Mouse (Mus musculus) E14TG2a.4 (cell line): ENCODE measurements around the gene Pim3.

Source experiments
- H3K27me3 ChIP-seq: 2 replicates; pipeline ENCODE4 v1.6.1; 2014; ENCODE audit warnings: low read length, control low read depth; ENCODE audit not compliant: insufficient read depth
- H3K36me3 ChIP-seq: 2 replicates; pipeline ENCODE4 v1.6.1; 2014; ENCODE audit warnings: low read length, control low read depth; ENCODE audit not compliant: insufficient read depth
- H3K4me1 ChIP-seq: replicated peaks from 2 replicates; pipeline ENCODE4 v1.6.1; 2014; ENCODE audit warnings: low read depth, low read length, control low read depth
- H3K4me3 ChIP-seq: replicated peaks from 2 replicates; pipeline ENCODE4 v1.5.1; 2014; ENCODE audit warnings: mild to moderate bottlenecking, low read length
- H3K9me3 ChIP-seq: 2 replicates; pipeline ENCODE4 v1.6.1; 2014; ENCODE audit warnings: low read length, control low read depth
- CTCF ChIP-seq: conservative IDR thresholded peaks from 2 replicates; pipeline ENCODE4 v1.5.1; 2014; ENCODE audit warnings: low read length
- NANOG ChIP-seq: IDR thresholded peaks from 2 replicates; pipeline ENCODE4 v1.6.1; 2014; ENCODE audit warnings: borderline replicate concordance, low read length, mixed read lengths
- POU5F1 ChIP-seq: IDR thresholded peaks from 2 replicates; pipeline ENCODE4 v1.6.1; 2014; ENCODE audit warnings: low read length, borderline replicate concordance

Gene Pim3

GRCm38 (mm10) chr15:88891676-88892040, 29.7 kb downstream of the Pim3 start:
- peaks cover 10% of the 10 kb centered on the region for H3K9me3 ChIP-seq
- peak overlapping the region; percentile 80 for H3K4me3 ChIP-seq
- H3K4me1 ChIP-seq = peaks cover 62% of the 10 kb centered on the region
- H3K27me3 ChIP-seq = peaks cover 13% of the 10 kb centered on the region; the same call in 1 of the 2 replicates
- H3K36me3 ChIP-seq = no peaks in the 10 kb centered on the region
- TF ChIP-seq CTCF = no peak
- no peak for TF ChIP-seq POU5F1
- no peak for TF ChIP-seq NANOG

- Histone ChIP-seq H3K36me3 (no peaks in the 10 kb centered on the region), H3K27me3 (peaks cover 13% of the 10 kb centered on the region; the same call in 1 of the 2 replicates), H3K4me3 (no peak overlapping the region), H3K4me1 (peaks cover 62% of the 10 kb centered on the region), H3K9me3 (peaks cover 10% of the 10 kb centered on the region)
- no peak for TF ChIP-seq NANOG
- no peak for TF ChIP-seq POU5F1
- no peak for TF ChIP-seq CTCF
Observed at GRCm38 (mm10) chr15:88892252-88892651, 30.3 kb downstream of the Pim3 start.

- H3K36me3 ChIP-seq = no peaks in the 10 kb centered on the region
- H3K27me3 ChIP-seq = peaks cover 13% of the 10 kb centered on the region; the same call in 1 of the 2 replicates
- H3K4me3 ChIP-seq = no peak overlapping the region
- H3K9me3 ChIP-seq = peaks cover 10% of the 10 kb centered on the region
- TF ChIP-seq NANOG (0 out of 2 replicates have a peak, but pooled peaks have one; percentile 34), POU5F1 (no peak)
- peaks cover 62% of the 10 kb centered on the region for H3K4me1 ChIP-seq
Observed at GRCm38 (mm10) chr15:88892876-88893275, 30.9 kb downstream of the Pim3 start.

GRCm38 (mm10) chr15:88895119-88895518, 33.1 kb downstream of the Pim3 start:
- Histone ChIP-seq H3K4me1 (peaks cover 47% of the 10 kb centered on the region), H3K36me3 (no peaks in the 10 kb centered on the region), H3K4me3 (no peak overlapping the region), H3K27me3 (0 out of 2 replicates have a peak, but pooled peaks cover 2% of the 10 kb centered on the region), H3K9me3 (peaks cover 10% of the 10 kb centered on the region)
- TF ChIP-seq CTCF = no peak

DNA sequence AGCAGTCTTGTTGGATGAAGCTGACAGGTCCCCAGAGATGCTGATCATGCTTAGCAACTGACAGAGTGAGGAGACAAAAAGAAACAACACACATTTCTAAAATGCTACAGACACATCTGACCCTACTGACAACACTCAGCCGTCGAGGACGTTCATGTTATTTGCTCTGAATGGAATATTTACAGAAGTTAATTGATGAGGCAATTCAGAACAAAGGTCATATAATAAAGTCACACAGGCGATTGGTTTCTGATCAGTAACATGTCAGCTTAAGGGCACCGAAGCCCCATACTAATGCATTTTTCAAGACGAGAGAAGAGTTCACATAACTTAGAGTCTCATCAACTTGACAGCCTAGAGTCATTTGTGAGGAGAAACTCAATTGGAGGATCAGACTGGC, 33.9 kb downstream of the Pim3 start:
- Histone ChIP-seq H3K4me3 (no peak overlapping the region), H3K36me3 (no peaks in the 10 kb centered on the region), H3K27me3 (no peaks in the 10 kb centered on the region), H3K4me1 (peaks cover 43% of the 10 kb centered on the region), H3K9me3 (peaks cover 10% of the 10 kb centered on the region)
- TF ChIP-seq POU5F1 = no peak
- TF ChIP-seq NANOG = no peak
- no peak for TF ChIP-seq CTCF

- Histone ChIP-seq H3K36me3 (no peaks in the 10 kb centered on the region), H3K27me3 (no peaks in the 10 kb centered on the region), H3K4me1 (peaks cover 39% of the 10 kb centered on the region), H3K4me3 (no peak overlapping the region), H3K9me3 (peaks cover 10% of the 10 kb centered on the region)
- TF ChIP-seq CTCF (no peak), POU5F1 (no peak), NANOG (no peak)
Observed at GRCm38 (mm10) chr15:88896341-88896980, 34.5 kb downstream of the Pim3 start.

DNA sequence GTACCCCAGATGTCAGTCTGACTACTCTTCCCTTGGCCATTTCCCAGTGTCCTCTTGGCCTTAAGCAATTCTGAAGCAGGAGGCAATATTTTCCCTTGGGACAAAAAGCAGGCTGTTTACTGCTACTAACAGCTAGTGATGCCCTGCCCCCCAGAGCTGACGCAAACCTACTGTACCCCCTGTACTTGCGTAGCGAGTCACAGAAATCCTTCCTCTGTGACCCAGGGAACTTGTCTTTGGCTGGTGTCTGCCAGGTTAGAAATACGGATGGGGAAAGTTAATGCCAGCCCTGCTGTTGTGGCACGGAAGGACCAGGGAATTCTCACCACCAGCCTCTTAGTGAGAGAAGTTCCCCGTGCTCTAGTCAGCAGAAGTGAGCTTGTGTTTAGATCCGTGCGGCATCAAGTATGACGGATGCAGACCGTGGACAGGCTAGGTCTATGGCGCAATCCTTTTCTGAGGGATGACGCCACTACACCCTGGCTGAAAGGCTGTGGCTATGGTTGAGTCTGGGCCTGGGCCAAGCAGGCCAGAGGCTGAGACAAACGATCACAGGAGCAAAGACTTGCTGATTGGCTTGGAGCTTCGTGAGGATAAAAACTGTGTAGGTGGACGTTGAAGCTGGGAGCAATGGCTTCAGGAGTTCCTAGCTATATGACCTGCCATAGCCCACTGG, 40.4 kb downstream of the Pim3 start:
- Histone ChIP-seq H3K27me3 (no peaks in the 10 kb centered on the region), H3K4me3 (no peak overlapping the region), H3K36me3 (no peaks in the 10 kb centered on the region), H3K4me1 (peaks cover 34% of the 10 kb centered on the region), H3K9me3 (no peaks in the 10 kb centered on the region)
- TF ChIP-seq POU5F1 = no peak
- TF ChIP-seq NANOG = no peak
- TF ChIP-seq CTCF = no peak

- H3K36me3 ChIP-seq = no peaks in the 10 kb centered on the region
- peak; percentile 60 for TF ChIP-seq CTCF
- no peak for TF ChIP-seq NANOG
- no peaks in the 10 kb centered on the region for H3K27me3 ChIP-seq
- H3K9me3 ChIP-seq = no peaks in the 10 kb centered on the region
- peaks cover 34% of the 10 kb centered on the region for H3K4me1 ChIP-seq
- no peak overlapping the region for H3K4me3 ChIP-seq
Observed at GRCm38 (mm10) chr15:88903086-88903485, 41.1 kb downstream of the Pim3 start.
